Mouse (Mus musculus) heart, postnatal 0 days (tissue): ENCODE results near the gene Ppp1r9b.

ENCODE experiments used
- CTCF ChIP-seq: IDR thresholded peaks from 2 replicates; pipeline ENCODE4 v1.5.1; 2016; ENCODE audit warnings: antibody characterized with exemption, control low read depth, low read depth
- EP300 ChIP-seq: IDR thresholded peaks from 2 replicates; pipeline ENCODE4 v1.6.1; 2016; ENCODE audit warnings: antibody characterized with exemption, low read depth

- no peak for TF ChIP-seq EP300
- TF ChIP-seq CTCF, result no peak
Observed at GRCm38 (mm10) chr11:94996101-94996500, 5.3 kb downstream of the Ppp1r9b start.
